Mouse (Mus musculus): Measurements from ENCODE around the gene Cdc42se1. TPM values are rescaled to one million over a fixed set of nuclear protein-coding genes. Genes with fewer than 3 reads are reported as not detected.
"Not testable (repeated sequence)": the region's sequence is repeated elsewhere in the genome, so short reads cannot be mapped to it uniquely, and the experiment has no call there.

Cdc42se1 gene
- 10 to 100 TPM; 72.7 to 72.9 TPM for total RNA-seq (2021)
- long read RNA-seq, transcript Cdc42se1-201 (5 exons, 2,805 nt) = major isoform, 55 of 58 reads
- long read RNA-seq, partial matches to known transcripts = 2 of 58 reads
- long read RNA-seq, other reads (novel, unspliced or antisense) = 1 of 58 reads

GRCm38 (mm10) chr3:95228148-95228893 is at the start of gene Cdc42se1:
Gene Cdc42se1, plus strand, starts transcription at chr3:95228732.
- DNase-seq (ENCODE audit: low spot score in 2 of 2) = peak; percentile 88 to 91

GRCm38 (mm10) chr3:95178948-95179347 is 49.6 kb upstream of the Cdc42se1 start:
- no peak for DNase-seq (ENCODE audit: low spot score in 2 of 2)

- no peak for DNase-seq (ENCODE audit: low spot score in 2 of 2)
These were observed 48.6 kb upstream of the Cdc42se1 start for GRCm38 (mm10) chr3:95179890-95180289.

- DNase-seq (ENCODE audit: low spot score in 2 of 2) = no peak
These were observed 46.7 kb upstream of the Cdc42se1 start for GRCm38 (mm10) chr3:95181841-95182240.

GRCm38 (mm10) chr3:95184796-95185577 is 43.5 kb upstream of the Cdc42se1 start:
- no peak for DNase-seq (ENCODE audit: low spot score in 2 of 2)

- no peak for DNase-seq (ENCODE audit: low spot score in 2 of 2)
These were observed 42.4 kb upstream of the Cdc42se1 start for GRCm38 (mm10) chr3:95186100-95186499.

GRCm38 (mm10) chr3:95186888-95187287 is 41.6 kb upstream of the Cdc42se1 start:
- DNase-seq (ENCODE audit: low spot score in 2 of 2) = no peak

- DNase-seq (ENCODE audit: low spot score in 2 of 2) = no peak
These were observed 33.8 kb upstream of the Cdc42se1 start for GRCm38 (mm10) chr3:95194721-95195135.

- DNase-seq (ENCODE audit: low spot score in 2 of 2) = no peak
These were observed 32.8 kb upstream of the Cdc42se1 start for GRCm38 (mm10) chr3:95195772-95196171.

- no peak for DNase-seq (ENCODE audit: low spot score in 2 of 2)
These were observed 29.4 kb upstream of the Cdc42se1 start for GRCm38 (mm10) chr3:95199101-95199500.

GRCm38 (mm10) chr3:95200132-95200531 is 28.4 kb upstream of the Cdc42se1 start:
- no peak for DNase-seq (ENCODE audit: low spot score in 2 of 2)

- DNase-seq (ENCODE audit: low spot score in 2 of 2) = peak in 1 of 2 experiments; percentile 65
These were observed 28.0 kb upstream of the Cdc42se1 start for GRCm38 (mm10) chr3:95200562-95200961.

- DNase-seq (ENCODE audit: low spot score in 2 of 2) = peak in 1 of 2 experiments; percentile 63
These were observed 24.7 kb upstream of the Cdc42se1 start for GRCm38 (mm10) chr3:95203880-95204279.

- DNase-seq (ENCODE audit: low spot score in 2 of 2) = no peak
These were observed 20.2 kb upstream of the Cdc42se1 start for GRCm38 (mm10) chr3:95208286-95208685.

GRCm38 (mm10) chr3:95210585-95210984 is 17.9 kb upstream of the Cdc42se1 start:
- no peak for DNase-seq (ENCODE audit: low spot score in 2 of 2)

- not testable (repeated sequence) for DNase-seq (ENCODE audit: low spot score in 2 of 2)
These were observed 15.5 kb upstream of the Cdc42se1 start for GRCm38 (mm10) chr3:95212889-95213608.

- DNase-seq (ENCODE audit: low spot score in 2 of 2) = no peak
These were observed 14.9 kb upstream of the Cdc42se1 start for GRCm38 (mm10) chr3:95213609-95213975.

- no peak for DNase-seq (ENCODE audit: low spot score in 2 of 2)
These were observed 11.8 kb upstream of the Cdc42se1 start for GRCm38 (mm10) chr3:95216655-95217254.

GRCm38 (mm10) chr3:95217255-95218134 is 11.0 kb upstream of the Cdc42se1 start, which contains the start of gene Gabpb2:
Gene Gabpb2, minus strand, starts transcription at chr3:95217916.
- peak; percentile 81 to 92 for DNase-seq (ENCODE audit: low spot score in 2 of 2)
